Mouse (Mus musculus) thymus, postnatal 10 days (tissue): ENCODE data around the gene Olfr199.
"Not testable (repeated sequence)": the region's sequence is repeated elsewhere in the genome, so short reads cannot be mapped to it uniquely, and the experiment has no call there.

Experiments used
- DNase-seq, 2 experiments: peaks; one replicate each; pipeline ENCODE4 v3.0.0; 2021; ENCODE audit warnings: low spot score in 2 of 2

The Olfr199 gene

GRCm38 (mm10) chr16:59219667-59220066 is at the start of gene Olfr199:
Gene Olfr199, minus strand, starts transcription at chr16:59219767.
- not testable (repeated sequence) for DNase-seq

- DNase-seq = not testable (repeated sequence)
Observed at GRCm38 (mm10) chr16:59269097-59269496, 49.5 kb upstream of the Olfr199 start.

DNA sequence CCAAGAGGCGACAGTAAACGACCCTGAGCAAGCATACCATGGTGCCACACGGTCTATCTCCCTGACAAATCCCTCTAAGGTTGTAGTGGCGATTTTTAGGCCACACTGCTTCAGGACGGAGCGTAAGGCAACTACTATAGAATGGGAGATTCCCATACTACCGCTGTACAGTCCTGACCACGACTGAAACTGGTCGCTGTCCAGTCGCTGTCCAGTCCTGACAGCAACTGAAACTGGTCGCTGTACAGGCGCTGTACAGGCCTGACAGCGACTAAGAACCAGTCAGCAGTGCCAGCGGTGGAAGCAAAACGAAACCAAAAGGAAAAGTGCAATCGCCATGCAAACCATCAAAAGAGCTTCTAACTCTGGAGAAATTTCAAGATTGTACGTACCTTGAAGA is 30.1 kb upstream of the Olfr199 start:
- no peak for DNase-seq

DNA sequence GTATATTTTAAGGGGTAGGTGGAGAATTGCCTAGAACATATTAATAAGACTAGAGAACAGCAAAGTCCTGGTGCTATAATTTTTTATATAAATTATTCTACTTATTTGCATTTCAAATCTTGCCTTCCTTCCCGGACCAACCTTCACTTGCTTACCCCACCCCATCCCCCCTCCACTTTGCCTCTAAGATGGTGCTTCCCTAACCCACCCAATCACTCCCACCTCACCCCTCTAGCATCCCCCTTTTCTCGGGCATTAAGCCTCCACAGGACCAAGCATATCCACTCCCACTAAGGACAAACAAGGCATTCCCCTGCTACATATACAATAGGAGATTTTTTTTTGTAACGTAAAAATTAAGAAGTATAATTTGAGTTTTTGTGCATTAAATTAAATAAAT is 1.7 kb downstream of the Olfr199 start:
- DNase-seq = not testable (repeated sequence)

GRCm38 (mm10) chr16:59203433-59203832 is 16.1 kb downstream of the Olfr199 start, which contains the start of gene Olfr198:
Gene Olfr198, minus strand, starts transcription at chr16:59203533.
- not testable (repeated sequence) for DNase-seq

DNA sequence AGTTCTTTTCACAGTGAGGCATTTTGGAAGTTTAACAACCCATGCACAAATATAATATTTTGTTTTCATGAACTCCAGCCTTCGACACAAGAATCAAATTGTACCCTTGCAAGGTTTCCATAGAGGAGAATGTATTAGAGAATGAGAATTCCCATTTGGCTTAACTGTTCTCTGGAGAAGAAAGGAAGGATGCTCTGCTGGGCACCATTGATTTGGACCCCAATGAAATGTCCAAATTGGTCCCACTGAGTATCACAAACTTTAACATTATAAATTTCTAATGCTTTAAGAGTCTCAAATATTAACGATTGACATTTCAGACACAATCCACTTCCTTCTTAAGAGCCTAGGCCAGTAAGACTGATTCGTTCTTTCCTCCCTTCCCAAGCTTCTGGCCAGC is 49.2 kb downstream of the Olfr199 start, which contains the start of gene Olfr196:
Gene Olfr196 (minus strand): TSS at position 101 of the 400 bp plus-strand sequence.
- DNase-seq = no peak
